Mouse (Mus musculus) limb, embryonic 12.5 days (tissue): ENCODE measurements around the gene Nkx2-3. TPM values are rescaled to one million over a fixed set of nuclear protein-coding genes. Genes with fewer than 3 reads are reported as not detected.

Experiments
- ATAC-seq: fragments of 200-750 bp; cut with Nextera tagmentation; 2 replicates; pipeline ENCODE4 v1.8.0; 2017; ENCODE audit warnings: low read depth, moderate TSS enrichment; ENCODE audit not compliant: insufficient number of reproducible peaks, insufficient read depth, low FRiP score, low TSS enrichment
- H3K27ac ChIP-seq: fragments of 300-500 bp; sonication (generic); 2 replicates; pipeline ENCODE4 v1.5.1; 2016; ENCODE audit warnings: mild to moderate bottlenecking, moderate library complexity
- H3K27me3 ChIP-seq: fragments of 300-500 bp; sonication (generic); 2 replicates; pipeline ENCODE4 v1.6.1; 2016; ENCODE audit warnings: mild to moderate bottlenecking, moderate library complexity
- H3K36me3 ChIP-seq: fragments of 300-500 bp; sonication (generic); 2 replicates; pipeline ENCODE4 v1.6.1; 2016; ENCODE audit warnings: mild to moderate bottlenecking, moderate library complexity
- H3K4me1 ChIP-seq: fragments of 300-500 bp; sonication (generic); replicated peaks from 2 replicates; pipeline ENCODE4 v1.6.1; 2016
- H3K4me2 ChIP-seq: fragments of 300-500 bp; sonication (generic); 2 replicates; pipeline ENCODE4 v1.6.1; 2016; ENCODE audit warnings: mild to moderate bottlenecking, moderate library complexity
- H3K4me3 ChIP-seq: fragments of 300-500 bp; sonication (generic); replicated peaks from 2 replicates; pipeline ENCODE4 v1.5.1; 2016; ENCODE audit warnings: mild to moderate bottlenecking
- H3K9ac ChIP-seq: fragments of 300-500 bp; sonication (generic); replicated peaks from 2 replicates; pipeline ENCODE4 v1.6.1; 2016; ENCODE audit warnings: mild to moderate bottlenecking, moderate library complexity
- H3K9me3 ChIP-seq: fragments of 300-500 bp; sonication (generic); 2 replicates; pipeline ENCODE4 v1.6.1; 2016; ENCODE audit warnings: mild to moderate bottlenecking, moderate library complexity
- WGBS: fragments of 180-500 bp; shearing (Covaris S2); methylation state at CpG from one replicate; pipeline ENCODE4 v1.1.7; 2016; 5-methylcytosine and 5-hydroxymethylcytosine counted together
- polyA plus RNA-seq: library from polyadenylated mRNA; unstranded; fragments of >200 nt; fragmentation: Nextera tagmentation; extraction: Ambion mirVana; gene quantifications from 2 replicates; pipeline ENCODE4 v1.2.1, GENCODE M21; 2016

Gene Nkx2-3
- polyA plus RNA-seq, 1 experiment from 2014 or later = not detected

DNA sequence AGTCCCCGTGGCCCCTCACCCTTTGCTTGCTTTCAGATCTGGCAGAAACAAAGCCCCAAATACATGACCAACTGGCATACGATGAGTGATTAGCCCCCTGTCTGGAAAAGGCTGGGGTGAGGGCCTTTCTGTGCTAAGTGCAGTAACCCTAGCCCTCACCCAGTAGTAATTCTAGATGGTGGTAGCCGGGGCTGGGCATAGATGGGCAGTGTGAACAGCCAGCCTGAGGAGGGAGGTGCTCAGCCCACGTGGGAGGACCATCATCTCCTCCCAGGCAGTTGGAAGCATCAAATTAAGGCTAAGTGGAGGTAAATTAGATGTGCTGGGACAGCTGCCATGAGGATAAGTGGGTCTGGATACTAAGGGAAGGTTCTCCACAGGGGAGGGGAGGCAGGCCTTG is 17.0 kb downstream of the Nkx2-3 start:
- Histone ChIP-seq H3K27ac (no peak overlapping the region), H3K9ac (no peak overlapping the region), H3K36me3 (no peaks in the 10 kb centered on the region), H3K4me2 (no peak overlapping the region), H3K27me3 (peaks cover 31% of the 10 kb centered on the region), H3K4me1 (no peaks in the 10 kb centered on the region), H3K4me3 (no peak overlapping the region), H3K9me3 (no peaks in the 10 kb centered on the region)
- ATAC-seq = no peak
- 39% methylated on average over 4 of the region's 4 CpGs for WGBS

DNA sequence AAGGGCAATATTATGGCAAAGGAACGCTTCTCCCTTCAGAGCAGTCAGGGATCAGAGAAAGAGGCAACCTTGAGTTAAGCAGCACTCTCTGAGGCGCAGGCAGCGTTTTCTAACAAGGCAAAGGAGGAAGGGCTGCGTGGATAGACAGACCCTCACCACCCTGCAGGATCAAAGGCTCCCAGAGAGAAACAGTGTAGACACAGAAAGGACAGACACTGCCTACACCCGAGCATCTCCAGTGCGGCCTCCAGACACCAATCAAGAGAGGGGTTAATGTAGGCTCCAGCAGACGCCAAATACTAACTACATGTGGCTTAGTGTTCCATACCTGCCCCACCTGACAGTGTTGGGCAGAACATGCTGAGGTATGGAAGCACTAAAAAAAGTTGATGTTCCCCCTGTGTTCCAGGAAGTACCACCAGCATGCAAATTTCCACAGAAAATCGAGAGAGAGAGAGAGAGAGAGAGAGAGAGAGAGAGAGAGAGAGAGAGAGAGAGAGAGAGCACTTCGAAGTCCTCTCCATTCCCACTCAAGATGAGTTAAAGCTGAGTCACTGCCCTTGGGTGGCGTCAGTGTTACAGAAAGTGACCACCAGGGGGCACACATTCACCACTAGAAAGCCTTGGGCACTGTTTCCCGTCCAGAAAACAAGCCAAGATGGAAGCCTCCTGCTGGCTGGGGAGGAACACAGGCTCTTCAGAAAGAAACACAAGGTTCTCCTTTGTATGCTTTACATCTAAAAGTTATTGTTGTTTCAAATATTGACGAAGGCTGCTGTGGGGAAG is 18.5 kb downstream of the Nkx2-3 start:
- H3K4me2 ChIP-seq = no peak overlapping the region
- no peaks in the 10 kb centered on the region for H3K9me3 ChIP-seq
- ATAC-seq = no peak
- H3K27me3 ChIP-seq = peaks cover 19% of the 10 kb centered on the region
- WGBS = 22% methylated on average over 12 of the region's 12 CpGs
- no peak overlapping the region for H3K4me3 ChIP-seq
- no peaks in the 10 kb centered on the region for H3K36me3 ChIP-seq
- H3K9ac ChIP-seq = no peak overlapping the region
- no peaks in the 10 kb centered on the region for H3K4me1 ChIP-seq
- no peak overlapping the region for H3K27ac ChIP-seq

DNA sequence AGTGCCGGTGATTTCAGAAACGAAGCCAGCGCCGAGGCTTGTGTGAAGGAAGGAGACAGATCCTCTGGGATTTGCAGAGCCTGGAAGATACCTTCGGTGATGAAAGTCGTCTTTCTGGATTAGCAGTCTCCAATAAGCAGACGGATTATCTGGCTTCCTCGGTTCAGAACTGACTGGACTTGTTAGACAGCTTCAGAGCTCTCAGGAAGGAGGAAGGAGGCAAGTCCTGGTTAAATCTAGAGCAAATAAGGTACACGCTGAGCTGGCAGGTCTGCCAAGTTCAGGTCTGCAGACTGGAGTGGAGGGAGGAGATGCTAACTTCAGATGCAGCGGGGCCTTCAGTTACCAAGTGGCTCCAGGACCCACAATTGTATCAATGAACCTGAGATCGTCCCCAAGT is 29.7 kb downstream of the Nkx2-3 start:
- WGBS = 73% methylated on average over 11 of the region's 11 CpGs
- Histone ChIP-seq H3K36me3 (no peaks in the 10 kb centered on the region), H3K9ac (no peak overlapping the region), H3K4me2 (no peak overlapping the region), H3K27ac (no peak overlapping the region), H3K4me1 (no peaks in the 10 kb centered on the region), H3K4me3 (no peak overlapping the region), H3K27me3 (peaks cover 16% of the 10 kb centered on the region), H3K9me3 (no peaks in the 10 kb centered on the region)
- no peak for ATAC-seq

DNA sequence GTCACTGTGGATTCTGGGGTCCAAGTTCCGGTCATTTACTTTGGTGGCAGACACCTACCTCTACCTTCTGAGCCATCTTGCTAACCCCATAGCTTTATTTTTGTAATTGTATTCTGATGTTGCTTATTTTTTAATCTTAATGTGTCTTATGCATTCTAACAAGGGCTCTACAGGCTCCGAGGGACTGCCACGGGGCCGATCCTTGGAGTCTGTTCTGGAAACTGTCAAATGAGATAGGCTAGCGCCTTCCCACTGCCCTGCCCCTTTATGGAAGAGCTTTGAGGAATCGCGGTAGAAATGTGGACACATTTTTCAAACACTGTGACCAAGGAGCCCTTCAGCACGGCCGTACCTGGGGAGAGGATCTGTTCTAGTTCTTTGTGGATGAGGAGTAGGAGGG is 30.7 kb downstream of the Nkx2-3 start:
- peaks cover 16% of the 10 kb centered on the region for H3K27me3 ChIP-seq
- 79% methylated on average over 9 of the region's 9 CpGs for WGBS
- no peaks in the 10 kb centered on the region for H3K36me3 ChIP-seq
- no peak overlapping the region for H3K9ac ChIP-seq
- no peak overlapping the region for H3K4me3 ChIP-seq
- no peak for ATAC-seq
- no peaks in the 10 kb centered on the region for H3K9me3 ChIP-seq
- H3K4me1 ChIP-seq = no peaks in the 10 kb centered on the region
- H3K27ac ChIP-seq = no peak overlapping the region
- no peak overlapping the region for H3K4me2 ChIP-seq

DNA sequence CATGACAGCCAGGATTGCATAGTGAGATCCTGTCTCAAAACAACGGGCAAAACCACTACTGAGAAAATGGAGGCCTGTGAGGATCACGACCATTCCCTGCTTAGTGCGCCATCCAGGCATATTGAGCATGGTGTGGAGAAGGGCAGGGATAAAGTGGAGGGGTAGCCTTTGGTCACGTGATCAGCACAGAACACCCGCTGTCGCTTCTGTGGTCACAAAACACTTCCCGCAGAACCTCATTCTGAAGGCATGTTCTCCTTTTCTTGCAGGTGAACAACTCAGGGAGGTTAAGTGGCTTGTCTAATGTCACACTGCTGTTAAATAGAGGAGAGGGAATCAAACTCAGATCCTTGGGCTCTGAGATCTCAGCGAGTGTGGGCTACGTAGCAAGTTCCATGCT is 33.4 kb downstream of the Nkx2-3 start:
- Histone ChIP-seq H3K27ac (no peak overlapping the region), H3K36me3 (no peaks in the 10 kb centered on the region), H3K9me3 (no peaks in the 10 kb centered on the region), H3K4me3 (no peak overlapping the region), H3K4me2 (no peak overlapping the region), H3K4me1 (no peaks in the 10 kb centered on the region), H3K9ac (no peak overlapping the region), H3K27me3 (peaks cover 14% of the 10 kb centered on the region)
- WGBS = 88% methylated on average over 9 of the region's 9 CpGs
- ATAC-seq = no peak

DNA sequence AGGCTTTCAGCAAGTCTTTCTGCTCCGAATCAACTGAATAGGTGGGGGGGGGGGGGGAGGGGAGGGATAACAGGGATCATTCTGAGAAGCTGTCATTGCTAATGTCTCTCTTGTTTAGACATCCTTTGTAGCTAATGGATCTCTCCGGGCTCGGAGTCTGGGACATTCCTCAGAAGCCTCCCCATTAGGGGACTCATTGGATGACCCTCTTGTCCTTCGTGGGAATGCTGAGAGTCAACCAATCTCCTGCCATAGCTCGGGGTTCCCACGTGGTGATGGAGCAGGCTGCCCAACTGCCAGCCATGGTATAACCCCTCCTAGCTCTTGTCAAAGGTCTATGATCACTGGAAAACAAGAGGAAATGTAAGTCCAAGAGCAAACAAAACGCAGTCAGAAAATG is 34.7 kb downstream of the Nkx2-3 start:
- Histone ChIP-seq H3K4me2 (no peak overlapping the region), H3K4me3 (no peak overlapping the region), H3K9me3 (no peaks in the 10 kb centered on the region), H3K36me3 (no peaks in the 10 kb centered on the region), H3K9ac (no peak overlapping the region), H3K27ac (no peak overlapping the region), H3K27me3 (peaks cover 12% of the 10 kb centered on the region), H3K4me1 (no peaks in the 10 kb centered on the region)
- 56% methylated on average over 7 of the region's 7 CpGs for WGBS
- ATAC-seq = no peak

DNA sequence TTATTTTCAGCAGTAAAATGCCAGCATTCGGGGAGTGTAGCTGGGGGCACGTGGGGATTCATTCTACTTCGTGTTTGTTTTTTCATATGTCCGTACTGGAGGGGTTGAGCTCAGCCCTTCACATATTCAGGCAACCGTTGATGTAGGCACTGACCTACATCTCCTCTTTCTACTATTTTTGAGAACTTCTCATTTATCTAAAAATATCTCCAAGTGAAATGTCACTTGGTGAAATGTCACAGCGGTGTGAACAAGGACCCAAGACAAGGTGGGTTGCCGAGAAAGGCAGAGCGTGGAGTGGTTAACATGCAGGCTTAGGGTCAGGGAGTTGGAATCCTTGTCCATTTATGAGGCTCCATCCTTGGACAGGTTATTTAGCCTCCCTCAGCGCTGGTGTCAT is 35.1 kb downstream of the Nkx2-3 start:
- H3K4me3 ChIP-seq = no peak overlapping the region
- H3K9ac ChIP-seq = no peak overlapping the region
- H3K27me3 ChIP-seq = peaks cover 13% of the 10 kb centered on the region
- no peaks in the 10 kb centered on the region for H3K36me3 ChIP-seq
- 90% methylated on average over 9 of the region's 9 CpGs for WGBS
- H3K4me2 ChIP-seq = no peak overlapping the region
- H3K4me1 ChIP-seq = no peaks in the 10 kb centered on the region
- no peaks in the 10 kb centered on the region for H3K9me3 ChIP-seq
- no peak for ATAC-seq
- H3K27ac ChIP-seq = no peak overlapping the region

DNA sequence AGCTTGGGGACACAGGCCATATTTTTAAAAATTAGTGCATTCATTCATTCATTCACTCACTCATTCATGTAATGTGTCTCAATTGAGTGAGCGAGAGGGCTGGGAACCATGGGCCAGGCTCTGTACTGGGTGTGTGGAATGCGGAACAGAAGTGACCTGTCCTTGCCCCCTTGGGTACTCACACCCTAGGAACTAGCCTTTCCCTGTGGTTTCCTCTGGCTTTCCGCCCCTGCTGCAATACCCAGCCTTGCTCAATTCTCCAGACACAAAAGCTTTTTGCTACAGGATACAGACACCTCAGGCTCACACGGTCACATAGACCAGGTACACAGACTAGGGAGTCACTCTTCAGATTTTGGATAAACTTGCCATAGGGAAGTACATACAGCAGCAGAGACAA is 36.2 kb downstream of the Nkx2-3 start:
- H3K27ac ChIP-seq = no peak overlapping the region
- no peak for ATAC-seq
- no peaks in the 10 kb centered on the region for H3K36me3 ChIP-seq
- no peaks in the 10 kb centered on the region for H3K9me3 ChIP-seq
- H3K4me1 ChIP-seq = peaks cover 7% of the 10 kb centered on the region
- no peak overlapping the region for H3K4me3 ChIP-seq
- H3K9ac ChIP-seq = no peak overlapping the region
- H3K4me2 ChIP-seq = no peak overlapping the region
- 91% methylated on average over 4 of the region's 4 CpGs for WGBS
- peaks cover 20% of the 10 kb centered on the region for H3K27me3 ChIP-seq

DNA sequence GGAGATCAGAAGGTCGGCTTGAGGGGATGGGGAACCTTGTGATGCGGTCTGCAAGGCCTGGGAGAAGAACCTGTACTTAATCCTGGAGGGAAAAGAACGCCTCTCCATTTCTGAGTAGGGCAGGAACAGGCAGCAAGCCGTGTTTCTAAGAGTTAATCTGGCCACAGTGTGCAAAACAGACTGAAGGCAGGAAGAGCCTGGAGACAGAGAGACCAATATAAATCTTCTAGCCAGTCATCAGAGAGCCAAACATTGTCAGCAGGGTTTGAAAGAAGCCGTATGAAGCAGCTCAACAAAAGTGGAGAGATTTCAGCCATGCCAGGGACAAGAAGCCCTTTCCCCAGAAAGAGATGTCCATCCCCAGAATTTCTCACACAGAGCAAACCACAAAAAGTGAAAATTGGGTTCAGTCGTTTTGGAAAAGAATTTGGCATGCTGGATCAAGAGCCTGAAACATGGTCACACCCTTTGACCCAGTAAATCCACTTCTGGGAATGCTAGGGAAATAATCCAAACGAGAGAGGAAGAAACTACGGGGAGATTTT is 39.2 kb downstream of the Nkx2-3 start:
- Histone ChIP-seq H3K36me3 (no peaks in the 10 kb centered on the region), H3K4me2 (no peak overlapping the region), H3K27me3 (peaks cover 37% of the 10 kb centered on the region), H3K9me3 (no peaks in the 10 kb centered on the region), H3K27ac (no peak overlapping the region), H3K4me3 (no peak overlapping the region), H3K4me1 (peaks cover 14% of the 10 kb centered on the region), H3K9ac (no peak overlapping the region)
- 39% methylated on average over 8 of the region's 8 CpGs for WGBS
- ATAC-seq = no peak

DNA sequence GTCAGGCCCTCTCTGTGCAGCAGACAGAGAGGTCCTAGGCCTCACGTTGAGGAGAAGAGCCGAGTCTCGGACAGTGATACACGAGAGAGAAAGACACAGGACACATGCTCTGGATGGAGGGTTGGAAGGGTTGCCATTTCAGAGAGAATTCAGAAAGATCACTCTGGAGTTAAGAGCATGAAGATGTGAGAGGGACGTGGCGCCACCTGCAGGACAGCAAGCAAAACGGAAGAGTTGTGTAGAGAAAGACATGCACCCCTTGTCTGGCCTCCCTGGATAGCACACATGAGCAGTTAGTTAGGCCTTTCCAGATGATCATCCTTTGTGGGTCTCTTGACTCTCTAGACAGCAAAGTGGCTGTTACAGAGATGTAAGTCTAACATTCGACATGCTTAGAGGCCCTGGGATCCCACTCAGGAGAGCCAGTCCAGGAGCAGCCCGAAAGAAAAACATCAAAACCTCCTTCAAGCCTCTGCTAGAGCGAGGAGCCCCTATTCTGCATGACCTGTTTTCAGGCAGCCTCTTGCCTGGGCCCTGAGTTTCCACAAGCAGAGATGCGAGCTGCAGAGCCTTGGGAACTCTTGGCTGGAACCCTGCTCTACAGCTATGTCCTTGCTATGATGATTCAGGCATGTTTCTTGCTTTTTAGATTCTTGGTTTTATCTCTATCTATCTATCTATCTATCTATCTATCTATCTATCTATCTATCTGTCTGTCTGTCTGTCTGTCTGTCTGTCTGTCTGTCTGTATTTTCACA is 43.8 kb downstream of the Nkx2-3 start:
- Histone ChIP-seq H3K4me3 (no peak overlapping the region), H3K27ac (no peak overlapping the region), H3K9me3 (no peaks in the 10 kb centered on the region), H3K4me2 (no peak overlapping the region), H3K4me1 (peaks cover 14% of the 10 kb centered on the region), H3K27me3 (peaks cover 37% of the 10 kb centered on the region), H3K36me3 (no peaks in the 10 kb centered on the region), H3K9ac (no peak overlapping the region)
- no peak for ATAC-seq
- 43% methylated on average over 11 of the region's 11 CpGs for WGBS

DNA sequence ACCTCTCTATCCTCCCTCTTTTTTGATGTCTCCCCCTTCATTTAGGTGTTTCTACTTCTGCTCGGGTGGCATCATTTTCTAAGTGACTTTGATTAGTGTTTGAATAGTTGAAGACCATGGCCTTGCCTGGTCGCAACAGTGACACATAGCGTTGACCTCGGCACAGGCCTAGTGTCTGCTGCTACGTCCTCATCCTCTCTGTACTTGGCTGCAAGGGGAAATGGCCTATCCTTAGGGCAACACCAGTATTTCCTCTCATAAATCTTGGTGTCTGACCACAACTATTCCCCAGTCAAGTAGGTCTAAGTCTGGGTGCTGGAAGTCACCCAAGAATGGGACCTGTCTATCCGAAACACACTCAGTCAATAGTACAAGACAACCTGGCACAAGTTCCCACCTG is 47.5 kb downstream of the Nkx2-3 start:
- H3K36me3 ChIP-seq = peaks cover 18% of the 10 kb centered on the region
- 69% methylated on average over 6 of the region's 6 CpGs for WGBS
- H3K4me1 ChIP-seq = peaks cover 5% of the 10 kb centered on the region

More for the DNA sequence above, 47.5 kb downstream of the Nkx2-3 start:
- H3K4me3 ChIP-seq = no peak overlapping the region
- peaks cover 11% of the 10 kb centered on the region for H3K27me3 ChIP-seq
- no peak overlapping the region for H3K27ac ChIP-seq
- no peak overlapping the region for H3K9ac ChIP-seq
- H3K4me2 ChIP-seq = no peak overlapping the region
- ATAC-seq = no peak
- no peaks in the 10 kb centered on the region for H3K9me3 ChIP-seq
